Mouse (Mus musculus): ENCODE data around the gene Thap7. TPM values are rescaled to one million over a fixed set of nuclear protein-coding genes. Genes with fewer than 3 reads are reported as not detected.
"Not testable (repeated sequence)": the region's sequence is repeated elsewhere in the genome, so short reads cannot be mapped to it uniquely, and the experiment has no call there.

The Thap7 gene
- polyA plus RNA-seq, 1 experiment from 2014 or later, result 21.4 TPM

- Histone ChIP-seq H3K36me3 (replicated peaks) (peaks cover 25% of the 10 kb centered on the region), H3K9ac (peak within 1 kb of the TSS; percentile 78), H3K4me3 (replicated peaks) (peak within 1 kb of the TSS; percentile 84), H3K27me3 (peaks cover 16% of the 10 kb centered on the region; the same call in 1 of the 2 replicates), H3K9me3 (replicated peaks) (no peaks in the 10 kb centered on the region), H3K27ac (replicated peaks) (peak within 1 kb of the TSS; percentile 94), H3K4me2 (peak within 1 kb of the TSS; percentile 89), H3K4me1 (replicated peaks) (peaks cover 39% of the 10 kb centered on the region)
- ATAC-seq (ENCODE audit: insufficient read depth), result peak; percentile 96
- under 1% methylated on average over 50 of the region's 50 CpGs for WGBS (ENCODE audit: insufficient replicate concordance)
Observed at GRCm38 (mm10) chr16:17508546-17509239, 22.2 kb downstream of the Thap7 start, which contains the start of gene Lztr1. TSS of gene Lztr1 (plus strand) at chr16:17508688.

DNA sequence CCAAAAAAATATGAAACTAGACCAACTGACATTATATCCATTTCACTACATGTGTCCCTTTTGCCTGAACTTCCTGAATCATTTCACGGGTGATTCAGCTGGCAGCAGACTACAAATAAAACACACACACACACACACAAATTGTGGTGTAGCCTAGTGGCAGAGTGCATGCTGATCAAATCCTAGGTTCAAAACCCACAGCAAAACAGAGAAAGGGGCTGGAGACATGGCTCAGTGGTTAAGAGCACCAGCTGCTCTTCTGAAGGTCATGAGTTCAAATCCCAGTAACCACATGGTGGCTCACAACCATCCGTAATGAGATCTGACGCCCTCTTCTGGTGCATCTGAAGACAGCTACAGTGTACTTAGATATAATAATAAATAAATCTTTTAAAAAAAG, 22.9 kb downstream of the Thap7 start:
- WGBS (ENCODE audit: insufficient replicate concordance), result 17% methylated on average over 3 of the region's 3 CpGs
- peak overlapping the region; percentile 84 for H3K4me3 ChIP-seq (replicated peaks)
- H3K36me3 ChIP-seq (replicated peaks), result peaks cover 19% of the 10 kb centered on the region
- not testable (repeated sequence) for ATAC-seq (ENCODE audit: insufficient read depth); H3K9me3 ChIP-seq (replicated peaks)
- H3K9ac ChIP-seq, result peak overlapping the region; percentile 78
- peak overlapping the region; percentile 89 for H3K4me2 ChIP-seq
- peak overlapping the region; percentile 94 for H3K27ac ChIP-seq (replicated peaks)
- H3K4me1 ChIP-seq (replicated peaks), result peaks cover 39% of the 10 kb centered on the region
- peaks cover 17% of the 10 kb centered on the region; the same call in 1 of the 2 replicates for H3K27me3 ChIP-seq

GRCm38 (mm10) chr16:17507018-17507552, 23.9 kb downstream of the Thap7 start:
- peaks cover 10% of the 10 kb centered on the region; the same call in 1 of the 2 replicates for H3K36me3 ChIP-seq (replicated peaks)
- 71% methylated on average over 5 of the region's 5 CpGs for WGBS (ENCODE audit: insufficient replicate concordance)
- no peak for ATAC-seq (ENCODE audit: insufficient read depth)

DNA sequence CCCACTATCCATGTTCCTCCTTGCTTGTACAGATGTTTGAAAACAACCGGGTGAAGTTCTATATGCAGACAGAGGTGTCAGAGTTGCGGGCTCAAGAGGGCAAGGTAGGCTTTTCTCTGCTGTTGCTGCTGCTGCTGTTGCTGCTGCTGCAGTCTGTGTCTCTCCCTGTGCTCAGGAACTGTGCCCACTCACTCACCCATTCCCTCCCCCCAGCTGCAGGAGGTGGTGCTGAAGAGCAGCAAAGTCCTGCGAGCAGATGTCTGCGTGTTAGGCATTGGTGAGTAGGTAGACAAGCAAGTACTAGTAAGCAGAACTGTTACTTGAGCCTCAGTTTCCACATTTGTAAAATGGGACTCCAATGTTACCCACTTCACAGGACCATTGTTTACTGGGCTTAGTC, 28.3 kb downstream of the Thap7 start:
- H3K4me2 ChIP-seq, result no peak overlapping the region
- H3K4me1 ChIP-seq (replicated peaks), result no peaks in the 10 kb centered on the region; the same call in 1 of the 2 replicates
- no peak overlapping the region for H3K27ac ChIP-seq (replicated peaks)
- no peaks in the 10 kb centered on the region for H3K9me3 ChIP-seq (replicated peaks)
- ATAC-seq (ENCODE audit: insufficient read depth), result no peak
- H3K36me3 ChIP-seq (replicated peaks), result no peaks in the 10 kb centered on the region
- WGBS (ENCODE audit: insufficient replicate concordance), result 56% methylated on average over 4 of the region's 4 CpGs
- H3K4me3 ChIP-seq (replicated peaks), result no peak overlapping the region
- peaks cover 17% of the 10 kb centered on the region; the same call in 1 of the 2 replicates for H3K27me3 ChIP-seq
- no peak overlapping the region for H3K9ac ChIP-seq

More at GRCm38 (mm10) chr16:17507018-17507552, 23.9 kb downstream of the Thap7 start:
- H3K27ac ChIP-seq (replicated peaks), result no peak overlapping the region
- H3K4me2 ChIP-seq, result no peak overlapping the region
- H3K27me3 ChIP-seq, result peaks cover 17% of the 10 kb centered on the region; the same call in 1 of the 2 replicates
- H3K4me3 ChIP-seq (replicated peaks), result no peak overlapping the region
- no peaks in the 10 kb centered on the region for H3K9me3 ChIP-seq (replicated peaks)
- peaks cover 32% of the 10 kb centered on the region for H3K4me1 ChIP-seq (replicated peaks)
- no peak overlapping the region for H3K9ac ChIP-seq

GRCm38 (mm10) chr16:17499249-17499883, 31.6 kb downstream of the Thap7 start:
- no peak; the same call in 1 of the 2 replicates for ATAC-seq (ENCODE audit: insufficient read depth)

DNA sequence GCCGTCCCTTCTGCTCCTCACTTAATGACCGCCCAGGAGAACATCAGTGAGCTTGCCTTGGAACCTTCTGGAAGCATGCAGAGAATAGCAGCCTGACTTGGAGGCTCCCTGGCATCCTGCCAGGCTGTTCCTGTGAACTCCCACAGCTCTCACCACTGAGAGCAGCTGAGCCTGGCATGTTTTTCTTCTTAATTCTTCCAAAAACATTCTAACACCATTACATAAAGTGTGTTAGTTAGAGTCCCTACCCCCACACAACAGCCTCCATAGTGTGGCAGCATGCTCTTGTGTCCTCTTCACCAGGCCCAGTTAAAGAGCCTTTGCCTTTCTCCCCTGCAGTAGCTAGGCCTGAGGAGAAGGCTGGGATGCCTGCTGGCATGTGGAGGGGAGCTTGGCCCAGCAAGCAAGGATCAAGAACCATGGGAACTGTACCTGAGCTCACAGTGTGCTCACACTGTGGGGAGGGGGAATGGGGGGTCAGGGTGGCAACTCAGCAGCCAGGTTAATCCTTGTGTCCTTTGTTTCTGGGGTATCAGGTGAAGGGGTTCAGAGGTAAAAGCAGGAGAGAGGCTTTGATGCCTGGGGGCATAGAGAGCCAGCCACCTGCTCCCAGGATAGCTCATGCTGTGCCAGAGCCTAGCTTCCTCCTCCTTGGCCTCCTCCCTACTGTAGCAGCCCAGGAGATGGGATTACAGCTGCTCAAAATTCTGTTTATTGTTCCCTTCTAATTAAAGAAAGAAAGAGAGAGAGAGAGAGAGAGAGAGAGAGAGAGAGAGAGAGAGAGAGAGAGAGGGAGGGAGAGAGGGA, 34.2 kb downstream of the Thap7 start:
- H3K4me2 ChIP-seq, result no peak overlapping the region
- no peaks in the 10 kb centered on the region for H3K9me3 ChIP-seq (replicated peaks)
- no peaks in the 10 kb centered on the region for H3K36me3 ChIP-seq (replicated peaks)
- H3K4me3 ChIP-seq (replicated peaks), result no peak overlapping the region
- no peak for ATAC-seq (ENCODE audit: insufficient read depth)
- H3K27me3 ChIP-seq, result peaks cover 10% of the 10 kb centered on the region; the same call in 1 of the 2 replicates
- no peak overlapping the region for H3K9ac ChIP-seq
- 58% methylated on average over 2 of the region's 2 CpGs for WGBS (ENCODE audit: insufficient replicate concordance)
- peaks cover 3% of the 10 kb centered on the region; the same call in 1 of the 2 replicates for H3K4me1 ChIP-seq (replicated peaks)
- H3K27ac ChIP-seq (replicated peaks), result no peak overlapping the region

More at GRCm38 (mm10) chr16:17499249-17499883, 31.6 kb downstream of the Thap7 start:
- H3K9ac ChIP-seq, result no peak overlapping the region
- H3K27me3 ChIP-seq, result 0 out of 2 replicates have a peak, but pooled peaks cover 6% of the 10 kb centered on the region
- H3K9me3 ChIP-seq (replicated peaks), result no peaks in the 10 kb centered on the region
- 51% methylated on average over 10 of the region's 10 CpGs for WGBS (ENCODE audit: insufficient replicate concordance)
- no peak overlapping the region for H3K27ac ChIP-seq (replicated peaks)
- peaks cover 3% of the 10 kb centered on the region; the same call in 1 of the 2 replicates for H3K4me1 ChIP-seq (replicated peaks)
- no peak overlapping the region for H3K4me2 ChIP-seq
- H3K4me3 ChIP-seq (replicated peaks), result no peak overlapping the region
- H3K36me3 ChIP-seq (replicated peaks), result no peaks in the 10 kb centered on the region

DNA sequence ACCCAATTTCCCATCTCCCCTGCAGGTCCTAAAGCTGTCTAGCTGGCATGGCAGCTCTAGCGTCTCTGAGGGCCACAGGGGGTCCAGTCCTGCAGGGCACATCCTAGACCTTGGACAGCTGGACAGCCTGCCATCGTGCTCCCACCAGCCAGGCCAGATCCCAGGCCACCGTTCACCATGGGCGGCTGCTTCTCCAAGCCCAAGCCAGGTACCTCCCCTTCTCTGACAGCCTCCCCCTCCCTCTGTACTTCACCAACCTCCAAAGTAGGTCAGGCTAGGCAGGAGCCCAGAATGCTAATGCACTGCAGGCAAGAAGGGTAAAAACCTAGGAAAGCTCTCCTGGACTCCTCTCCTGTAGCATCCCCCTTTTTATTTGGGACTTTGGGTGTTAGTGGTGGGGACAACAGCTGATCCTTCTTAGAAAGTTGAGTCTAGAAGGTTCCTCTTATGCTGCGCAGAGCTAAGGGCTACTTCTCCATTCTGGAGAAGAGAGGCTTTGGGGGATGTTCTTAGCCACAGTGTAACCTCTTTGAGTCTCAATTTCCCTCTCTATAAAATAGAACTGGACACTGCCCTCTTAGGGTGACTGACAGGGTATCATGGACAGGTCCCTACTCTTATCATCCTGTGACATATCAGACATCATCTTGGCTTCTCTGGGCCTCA, 38.9 kb downstream of the Thap7 start:
- Histone ChIP-seq H3K4me2 (no peak overlapping the region), H3K4me1 (replicated peaks) (peaks cover 22% of the 10 kb centered on the region), H3K9me3 (replicated peaks) (no peaks in the 10 kb centered on the region), H3K36me3 (replicated peaks) (peaks cover 11% of the 10 kb centered on the region), H3K4me3 (replicated peaks) (no peak overlapping the region), H3K27me3 (peaks cover 32% of the 10 kb centered on the region), H3K9ac (no peak overlapping the region), H3K27ac (replicated peaks) (no peak overlapping the region)
- no peak for ATAC-seq (ENCODE audit: insufficient read depth)
- 47% methylated on average over 5 of the region's 5 CpGs for WGBS (ENCODE audit: insufficient replicate concordance)

GRCm38 (mm10) chr16:17491154-17491553, 39.8 kb downstream of the Thap7 start:
- Histone ChIP-seq H3K4me3 (replicated peaks) (no peak overlapping the region), H3K9me3 (replicated peaks) (no peaks in the 10 kb centered on the region), H3K9ac (no peak overlapping the region), H3K36me3 (replicated peaks) (peaks cover 16% of the 10 kb centered on the region), H3K27ac (replicated peaks) (no peak overlapping the region), H3K4me2 (no peak overlapping the region), H3K4me1 (replicated peaks) (peaks cover 20% of the 10 kb centered on the region), H3K27me3 (peaks cover 32% of the 10 kb centered on the region)
- WGBS (ENCODE audit: insufficient replicate concordance), result 76% methylated on average over 5 of the region's 5 CpGs
- no peak for ATAC-seq (ENCODE audit: insufficient read depth)

DNA sequence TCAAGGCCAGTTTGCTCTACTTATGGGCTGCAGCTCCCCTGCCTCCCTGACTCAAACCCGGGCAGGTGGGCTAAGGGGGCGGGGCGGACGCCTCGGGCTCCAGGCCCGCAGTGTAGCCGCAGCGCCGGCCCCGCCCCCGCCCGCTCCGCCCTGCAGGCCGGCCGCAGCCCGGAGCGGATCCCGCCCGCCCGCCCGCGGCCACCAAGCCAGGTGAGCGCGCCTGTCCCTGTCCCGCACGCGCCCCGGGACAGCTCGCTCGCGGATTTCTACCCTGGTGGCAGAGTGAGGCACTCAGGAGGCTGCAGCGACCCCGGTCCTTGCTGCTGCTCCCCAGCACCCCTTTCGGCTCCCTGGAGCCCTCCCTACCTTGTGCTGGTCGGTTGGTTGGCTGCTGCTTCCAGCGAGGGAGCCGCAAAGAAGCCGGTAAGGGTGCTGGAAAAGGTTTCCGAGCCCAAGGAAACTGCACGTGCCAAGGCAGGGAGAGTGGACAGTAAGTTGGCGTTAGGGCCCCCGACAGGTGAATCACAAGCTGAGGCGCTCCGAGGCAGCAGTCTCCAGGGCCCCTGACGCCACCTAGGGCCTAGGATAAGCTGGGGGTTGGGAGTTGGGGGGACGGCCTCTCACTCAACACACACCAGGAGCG, 41.3 kb downstream of the Thap7 start, which contains the start of gene Aifm3:
Gene Aifm3 (plus strand): TSS at position 143 of the 643 bp plus-strand sequence.
- Histone ChIP-seq H3K9me3 (replicated peaks) (no peaks in the 10 kb centered on the region), H3K27me3 (peaks cover 32% of the 10 kb centered on the region), H3K4me1 (replicated peaks) (peaks cover 20% of the 10 kb centered on the region), H3K4me2 (peak within 1 kb of the TSS; percentile 89), H3K36me3 (replicated peaks) (peaks cover 32% of the 10 kb centered on the region), H3K9ac (peak within 1 kb of the TSS; percentile 47), H3K4me3 (replicated peaks) (peak within 1 kb of the TSS; percentile 56), H3K27ac (replicated peaks) (0 out of 2 replicates have a peak within 1 kb of the TSS, but pooled peaks have one; percentile 3)
- WGBS (ENCODE audit: insufficient replicate concordance), result 2% methylated on average over 47 of the region's 47 CpGs
- peak; percentile 79 for ATAC-seq (ENCODE audit: insufficient read depth)
